Mouse (Mus musculus): ENCODE measurements around the gene Sbf2.
"Not testable (repeated sequence)": the region's sequence is repeated elsewhere in the genome, so short reads cannot be mapped to it uniquely, and the experiment has no call there.

Gene Sbf2

GRCm38 (mm10) chr7:110416318-110416717 lies 198.4 kb downstream of the Sbf2 start:
- in situ Hi-C loops (cut with MboI; ENCODE audit: low sequenced_read_pairs), result no loop called here

- in situ Hi-C loops (cut with MboI; ENCODE audit: low sequenced_read_pairs), result no loop called here
Observed at GRCm38 (mm10) chr7:110414276-110414675, 200.4 kb downstream of the Sbf2 start.

GRCm38 (mm10) chr7:110402092-110402491 lies 212.6 kb downstream of the Sbf2 start:
- in situ Hi-C loops (cut with MboI; ENCODE audit: low sequenced_read_pairs), result no loop called here

GRCm38 (mm10) chr7:110392576-110392975 lies 222.1 kb downstream of the Sbf2 start:
- in situ Hi-C loops (cut with MboI; ENCODE audit: low sequenced_read_pairs), result no loop called here

GRCm38 (mm10) chr7:110391632-110392031 lies 223.1 kb downstream of the Sbf2 start:
- in situ Hi-C loops (cut with MboI; ENCODE audit: low sequenced_read_pairs), result no loop called here

- in situ Hi-C loops (cut with MboI; ENCODE audit: low sequenced_read_pairs), result not testable (repeated sequence)
Observed at GRCm38 (mm10) chr7:110388889-110389288, 225.8 kb downstream of the Sbf2 start.

GRCm38 (mm10) chr7:110387565-110387964 lies 227.2 kb downstream of the Sbf2 start:
- in situ Hi-C loops (cut with MboI; ENCODE audit: low sequenced_read_pairs), result no loop called here

GRCm38 (mm10) chr7:110385482-110385881 lies 229.2 kb downstream of the Sbf2 start:
- in situ Hi-C loops (cut with MboI; ENCODE audit: low sequenced_read_pairs), result no loop called here

GRCm38 (mm10) chr7:110384343-110384742 lies 230.4 kb downstream of the Sbf2 start:
- in situ Hi-C loops (cut with MboI; ENCODE audit: low sequenced_read_pairs), result no loop called here

GRCm38 (mm10) chr7:110381625-110382024 lies 233.1 kb downstream of the Sbf2 start:
- in situ Hi-C loops (cut with MboI; ENCODE audit: low sequenced_read_pairs), result no loop called here

GRCm38 (mm10) chr7:110379335-110379914 lies 235.3 kb downstream of the Sbf2 start:
- in situ Hi-C loops (cut with MboI; ENCODE audit: low sequenced_read_pairs), result no loop called here

GRCm38 (mm10) chr7:110372529-110372928 lies 242.2 kb downstream of the Sbf2 start:
- in situ Hi-C loops (cut with MboI; ENCODE audit: low sequenced_read_pairs), result no loop called here

GRCm38 (mm10) chr7:110362005-110362404 lies 252.7 kb downstream of the Sbf2 start:
- in situ Hi-C loops (cut with MboI; ENCODE audit: low sequenced_read_pairs), result no loop called here

GRCm38 (mm10) chr7:110361516-110361915 lies 253.2 kb downstream of the Sbf2 start:
- in situ Hi-C loops (cut with MboI; ENCODE audit: low sequenced_read_pairs), result no loop called here

GRCm38 (mm10) chr7:110359391-110359790 lies 255.3 kb downstream of the Sbf2 start:
- in situ Hi-C loops (cut with MboI; ENCODE audit: low sequenced_read_pairs), result no loop called here

- in situ Hi-C loops (cut with MboI; ENCODE audit: low sequenced_read_pairs), result no loop called here
Observed at GRCm38 (mm10) chr7:110353971-110354370, 260.8 kb downstream of the Sbf2 start.

- in situ Hi-C loops (cut with MboI; ENCODE audit: low sequenced_read_pairs), result no loop called here
Observed at GRCm38 (mm10) chr7:110347250-110347649, 267.5 kb downstream of the Sbf2 start.

GRCm38 (mm10) chr7:110337601-110338000 lies 277.1 kb downstream of the Sbf2 start:
- in situ Hi-C loops (cut with MboI; ENCODE audit: low sequenced_read_pairs), result no loop called here

GRCm38 (mm10) chr7:110325381-110326110 lies 289.2 kb downstream of the Sbf2 start:
- in situ Hi-C loops (cut with MboI; ENCODE audit: low sequenced_read_pairs), result no loop called here

- in situ Hi-C loops (cut with MboI; ENCODE audit: low sequenced_read_pairs), result no loop called here
Observed at GRCm38 (mm10) chr7:110324852-110325251, 289.9 kb downstream of the Sbf2 start.

GRCm38 (mm10) chr7:110321106-110321505 lies 293.6 kb downstream of the Sbf2 start:
- in situ Hi-C loops (cut with MboI; ENCODE audit: low sequenced_read_pairs), result no loop called here

- in situ Hi-C loops (cut with MboI; ENCODE audit: low sequenced_read_pairs), result no loop called here
Observed at GRCm38 (mm10) chr7:110318971-110319519, 295.7 kb downstream of the Sbf2 start.

All from CH12F3 (cell line).